Mouse (Mus musculus) hindbrain, embryonic 10.5 days (tissue): ENCODE data around the gene Ms4a6d. TPM values are rescaled to one million over a fixed set of nuclear protein-coding genes. Genes with fewer than 3 reads are reported as not detected.

ENCODE experiments used
- DNase-seq: peaks from one replicate; pipeline ENCODE4 v3.0.0-alpha.2; 2017; ENCODE audit warnings: low spot score
- H3K27ac ChIP-seq: fragments of 300-500 bp; sonication (generic); 2 replicates; pipeline ENCODE4 v1.5.1; 2016; ENCODE audit warnings: mild to moderate bottlenecking, moderate library complexity
- H3K27me3 ChIP-seq: fragments of 300-500 bp; sonication (generic); 2 replicates; pipeline ENCODE4 v1.6.1; 2016; ENCODE audit warnings: mild to moderate bottlenecking; ENCODE audit not compliant: poor library complexity, insufficient read depth, severe bottlenecking
- H3K36me3 ChIP-seq: fragments of 300-500 bp; sonication (generic); 2 replicates; pipeline ENCODE4 v1.6.1; 2016; ENCODE audit warnings: mild to moderate bottlenecking, moderate library complexity
- H3K4me1 ChIP-seq: fragments of 300-500 bp; sonication (generic); replicated peaks from 2 replicates; pipeline ENCODE4 v1.6.1; 2016; ENCODE audit warnings: mild to moderate bottlenecking
- H3K4me3 ChIP-seq: fragments of 300-500 bp; sonication (generic); 2 replicates; pipeline ENCODE4 v1.5.1; 2016; ENCODE audit warnings: mild to moderate bottlenecking, moderate library complexity
- H3K9me3 ChIP-seq: fragments of 300-500 bp; sonication (generic); 2 replicates; pipeline ENCODE4 v1.6.1; 2016; ENCODE audit warnings: mild to moderate bottlenecking, moderate library complexity
- WGBS: fragments of 180-500 bp; shearing (Covaris S2); methylation state at CpG from one replicate; pipeline ENCODE4 v1.1.7; 2016; 5-methylcytosine and 5-hydroxymethylcytosine counted together
- polyA plus RNA-seq: library from polyadenylated mRNA; unstranded; fragments of >200 nt; fragmentation: Nextera tagmentation; extraction: Ambion mirVana; gene quantifications from 2 replicates; pipeline ENCODE4 v1.2.1, GENCODE M21; 2016

Ms4a6d gene
- 1.4 and 2.8 TPM in 2 replicates for polyA plus RNA-seq

DNA sequence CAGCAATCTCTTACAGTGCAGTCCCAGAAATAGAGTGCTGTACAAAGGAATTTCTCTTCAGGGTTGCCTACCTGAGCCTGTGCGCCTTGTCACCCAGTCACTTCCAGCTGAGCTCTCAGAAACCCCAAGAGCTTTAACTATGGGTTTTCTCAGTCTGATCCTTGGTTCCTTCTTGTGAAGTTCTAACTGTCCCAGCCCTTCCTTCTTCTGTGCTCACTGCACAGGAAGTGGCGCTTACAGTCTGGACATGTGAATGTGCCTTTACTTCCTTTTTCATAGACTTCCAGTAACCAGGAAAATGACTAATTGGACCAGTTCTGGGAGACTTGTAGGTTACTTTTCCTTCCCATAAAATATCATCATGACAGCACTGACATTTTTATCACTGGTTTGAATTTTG, at the start of gene Ms4a6d:
TSS of gene Ms4a6d (minus strand) at position 247 of the 400 bp plus-strand sequence.
- Histone ChIP-seq H3K4me1 (no peaks in the 10 kb centered on the region), H3K9me3 (no peaks in the 10 kb centered on the region), H3K27me3 (no peaks in the 10 kb centered on the region), H3K27ac (no peak within 1 kb of the TSS), H3K4me3 (no peak within 1 kb of the TSS), H3K36me3 (no peaks in the 10 kb centered on the region)
- no peak for DNase-seq
- 91% methylated on average over 2 of the region's 2 CpGs for WGBS

DNA sequence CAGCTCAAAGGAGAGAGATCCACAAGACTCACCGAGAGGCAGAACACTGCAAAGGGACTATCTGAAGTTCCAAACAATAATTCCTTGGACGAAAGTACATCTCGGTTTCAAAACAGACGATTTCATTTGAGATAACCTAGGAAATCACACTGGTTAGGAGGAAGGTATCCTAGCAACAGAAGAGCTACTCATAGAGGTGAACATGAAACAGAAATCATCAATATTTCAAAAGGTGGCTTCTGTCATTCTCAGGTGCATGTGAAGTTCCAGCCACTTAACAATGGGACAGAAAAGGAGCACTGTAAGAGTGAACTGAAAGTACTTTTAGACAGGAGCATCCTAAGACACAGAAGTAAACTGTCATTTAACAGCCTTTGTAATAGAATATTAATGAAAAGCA, 44.9 kb upstream of the Ms4a6d start:
- no peaks in the 10 kb centered on the region for H3K9me3 ChIP-seq
- no peak for DNase-seq
- no peak overlapping the region for H3K4me3 ChIP-seq
- H3K4me1 ChIP-seq = no peaks in the 10 kb centered on the region
- H3K27me3 ChIP-seq = no peaks in the 10 kb centered on the region
- H3K27ac ChIP-seq = no peak overlapping the region
- 79% methylated on average over 4 of the region's 4 CpGs for WGBS
- no peaks in the 10 kb centered on the region for H3K36me3 ChIP-seq

DNA sequence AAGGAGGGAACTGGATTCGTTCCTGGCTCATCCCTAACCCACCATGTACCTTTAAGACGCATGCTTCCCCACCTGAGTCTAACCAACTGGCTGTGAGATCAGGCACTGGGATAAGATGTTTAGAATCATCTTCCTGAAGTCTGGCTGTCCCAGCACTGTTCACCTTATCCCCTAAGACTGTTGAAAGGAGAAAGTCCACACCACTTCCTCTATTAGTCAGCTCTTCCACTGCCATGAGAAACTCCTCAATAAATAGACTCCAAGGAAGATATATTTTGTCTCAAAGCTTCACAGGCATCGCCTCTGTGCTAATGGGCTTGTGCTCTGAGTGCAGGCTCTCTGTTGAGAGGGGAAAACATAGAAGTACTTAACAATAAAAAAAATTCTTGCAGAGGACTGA, 41.5 kb upstream of the Ms4a6d start:
- Histone ChIP-seq H3K4me1 (no peaks in the 10 kb centered on the region), H3K9me3 (no peaks in the 10 kb centered on the region), H3K27ac (no peak overlapping the region), H3K4me3 (no peak overlapping the region), H3K27me3 (no peaks in the 10 kb centered on the region), H3K36me3 (no peaks in the 10 kb centered on the region)
- 83% methylated on average over 3 of the region's 3 CpGs for WGBS
- DNase-seq = no peak

DNA sequence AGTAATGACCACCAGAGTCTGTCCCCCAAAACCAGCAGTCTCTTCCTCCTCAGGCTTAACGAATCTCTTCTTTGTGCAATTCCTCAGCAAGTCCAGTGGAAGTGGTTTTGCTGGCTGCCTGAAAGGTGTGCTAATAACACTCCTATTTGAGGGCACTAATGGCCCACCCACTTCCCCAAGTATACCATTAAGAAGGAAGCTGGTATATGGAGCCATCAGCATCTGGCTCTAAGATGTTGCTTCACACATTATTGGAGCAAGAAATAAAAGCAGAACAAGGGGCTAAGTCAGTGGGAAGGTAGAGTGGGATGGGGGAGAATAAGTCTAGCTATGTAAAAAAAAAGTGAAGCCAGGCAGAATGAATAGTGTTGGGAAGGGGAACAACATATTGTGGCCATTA, 36.1 kb upstream of the Ms4a6d start, which contains the start of gene Ms4a3:
TSS of gene Ms4a3 (minus strand) at position 120 of the 400 bp plus-strand sequence.
- DNase-seq = no peak
- WGBS = 81% methylated on average over 1 of the region's 1 CpGs
- Histone ChIP-seq H3K27ac (no peak within 1 kb of the TSS), H3K4me3 (no peak within 1 kb of the TSS), H3K4me1 (no peaks in the 10 kb centered on the region), H3K27me3 (no peaks in the 10 kb centered on the region), H3K36me3 (no peaks in the 10 kb centered on the region), H3K9me3 (no peaks in the 10 kb centered on the region)

DNA sequence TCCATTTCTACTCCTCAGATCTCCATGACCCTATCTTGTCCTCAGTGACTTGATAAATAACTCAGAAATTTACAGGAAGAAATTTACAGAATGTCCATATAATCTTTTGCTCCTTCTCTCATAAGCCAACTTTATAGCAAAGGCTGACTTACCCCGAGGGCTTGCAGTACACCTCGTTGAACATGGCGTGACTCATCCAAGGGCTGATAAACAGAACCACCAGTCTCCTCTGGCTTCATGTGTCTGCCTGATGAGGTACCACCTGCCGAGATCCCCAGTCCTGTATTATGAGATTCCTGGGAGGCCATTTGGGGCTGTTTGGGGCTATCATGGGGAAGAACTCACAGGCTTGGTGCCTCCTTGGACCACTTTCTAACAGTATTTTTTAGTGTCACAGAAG, 34.4 kb upstream of the Ms4a6d start:
- Histone ChIP-seq H3K4me3 (no peak overlapping the region), H3K27ac (no peak overlapping the region), H3K9me3 (no peaks in the 10 kb centered on the region), H3K4me1 (no peaks in the 10 kb centered on the region), H3K36me3 (no peaks in the 10 kb centered on the region), H3K27me3 (no peaks in the 10 kb centered on the region)
- DNase-seq = no peak
- WGBS = 77% methylated on average over 4 of the region's 4 CpGs

DNA sequence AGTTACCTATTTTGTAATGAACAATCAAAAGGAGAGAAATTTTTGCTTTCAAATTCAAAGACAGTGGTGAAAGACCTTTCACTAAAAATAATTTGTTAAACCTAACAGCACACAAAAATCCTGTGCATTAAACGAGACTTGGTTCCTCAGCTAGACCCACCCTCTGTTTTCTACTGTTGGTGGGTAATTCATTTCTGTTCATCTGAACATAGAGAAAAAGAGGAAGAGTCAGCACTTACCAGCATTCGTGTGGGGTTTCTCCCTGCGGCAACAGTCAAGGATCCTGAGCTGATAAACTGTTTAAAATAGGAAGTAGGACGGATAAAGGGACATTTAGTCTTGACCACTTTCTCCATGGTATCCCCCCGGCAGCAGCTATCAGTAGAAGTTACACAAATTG, 30.9 kb upstream of the Ms4a6d start:
- no peaks in the 10 kb centered on the region for H3K27me3 ChIP-seq
- H3K9me3 ChIP-seq = no peaks in the 10 kb centered on the region

DNA sequence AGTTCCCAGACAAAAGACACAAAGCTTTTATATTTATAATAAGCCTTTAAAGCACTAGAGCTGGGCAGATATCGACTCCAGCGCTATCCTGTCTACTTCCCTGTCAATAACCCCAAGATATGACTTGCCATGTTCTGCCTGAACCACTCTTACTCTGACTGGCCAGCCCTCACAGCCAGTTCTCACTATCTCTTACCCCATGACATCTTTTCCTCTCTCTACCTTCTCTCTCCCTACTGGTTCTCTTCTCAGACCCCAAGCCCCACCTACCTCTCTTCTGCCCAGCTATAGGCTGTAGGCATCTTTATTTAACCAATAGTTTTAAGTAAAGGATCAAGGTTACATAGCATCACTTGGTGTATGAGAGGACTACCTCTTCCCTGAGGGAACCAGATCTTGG, 29.7 kb upstream of the Ms4a6d start:
- H3K4me1 ChIP-seq = no peaks in the 10 kb centered on the region
- H3K27me3 ChIP-seq = no peaks in the 10 kb centered on the region
- no peak overlapping the region for H3K4me3 ChIP-seq
- H3K9me3 ChIP-seq = no peaks in the 10 kb centered on the region
- H3K27ac ChIP-seq = no peak overlapping the region
- H3K36me3 ChIP-seq = no peaks in the 10 kb centered on the region
- 74% methylated on average over 2 of the region's 2 CpGs for WGBS
- no peak for DNase-seq

More for the DNA sequence above, 30.9 kb upstream of the Ms4a6d start:
- WGBS = 86% methylated on average over 5 of the region's 5 CpGs
- Histone ChIP-seq H3K27ac (no peak overlapping the region), H3K4me3 (no peak overlapping the region), H3K4me1 (no peaks in the 10 kb centered on the region), H3K36me3 (no peaks in the 10 kb centered on the region)
- no peak for DNase-seq

DNA sequence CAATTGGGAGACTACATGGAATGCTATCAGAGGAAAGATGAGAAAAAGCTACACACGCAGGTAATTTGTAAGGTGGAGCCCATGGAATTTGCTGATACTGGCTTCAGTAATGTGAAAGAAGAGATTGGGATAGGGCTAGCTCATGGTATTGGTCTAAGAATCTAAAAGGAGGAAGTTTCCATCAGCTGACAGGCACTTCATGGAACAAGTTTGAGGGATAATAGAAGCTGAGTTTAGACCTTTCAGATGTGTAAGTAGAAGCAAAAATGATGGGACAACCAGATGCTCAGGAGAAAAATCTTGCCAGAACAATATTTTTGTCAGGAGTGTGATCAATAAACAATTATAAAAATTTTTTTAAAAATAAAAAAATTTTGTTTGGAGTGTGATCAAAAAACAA, 29.1 kb upstream of the Ms4a6d start:
- no peaks in the 10 kb centered on the region for H3K27me3 ChIP-seq
- no peak for DNase-seq
- no peak overlapping the region for H3K4me3 ChIP-seq
- H3K4me1 ChIP-seq = no peaks in the 10 kb centered on the region
- H3K36me3 ChIP-seq = no peaks in the 10 kb centered on the region
- no peak overlapping the region for H3K27ac ChIP-seq
- H3K9me3 ChIP-seq = no peaks in the 10 kb centered on the region
- WGBS = 88% methylated on average over 1 of the region's 1 CpGs

DNA sequence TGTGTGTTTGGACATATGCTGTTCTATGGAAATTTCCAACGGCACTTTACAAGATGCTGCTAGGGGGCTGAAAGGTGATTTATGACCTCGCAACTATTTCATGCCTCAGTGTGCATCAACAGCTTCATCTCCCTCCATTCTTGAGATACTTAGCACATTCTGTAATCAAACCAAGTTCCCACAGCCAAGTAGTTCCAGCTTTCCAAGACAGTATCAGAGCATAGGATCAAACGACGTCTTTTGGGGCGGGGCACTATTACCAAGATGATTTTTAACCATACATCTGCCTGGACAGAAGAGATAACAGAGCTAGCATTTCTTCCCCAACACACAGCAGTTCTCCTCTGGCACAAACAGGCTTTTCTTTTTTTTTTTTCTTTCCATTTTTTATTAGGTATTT, 20.6 kb upstream of the Ms4a6d start:
- Histone ChIP-seq H3K27ac (no peak overlapping the region), H3K4me3 (no peak overlapping the region), H3K4me1 (no peaks in the 10 kb centered on the region), H3K9me3 (no peaks in the 10 kb centered on the region), H3K27me3 (no peaks in the 10 kb centered on the region), H3K36me3 (no peaks in the 10 kb centered on the region)
- WGBS = 85% methylated on average over 5 of the region's 5 CpGs
- DNase-seq = no peak

DNA sequence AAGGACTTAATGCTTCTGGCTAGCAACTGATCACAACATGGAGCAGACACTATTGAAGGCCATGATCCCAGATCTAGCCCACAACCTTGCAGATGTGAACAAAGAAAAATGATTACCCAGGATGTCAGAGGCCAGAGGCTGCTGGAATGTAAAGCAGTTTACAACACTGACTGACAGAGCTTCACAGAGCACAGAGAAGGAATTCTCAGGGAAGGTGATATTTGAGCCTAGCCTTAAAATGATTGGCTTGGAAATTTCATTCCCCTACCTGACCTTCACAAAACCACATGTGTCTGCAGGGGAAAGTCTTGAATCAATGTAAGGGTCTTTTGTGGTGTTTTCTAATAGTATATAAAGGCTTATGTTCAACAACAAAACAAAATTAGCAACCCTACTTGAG, 20.2 kb upstream of the Ms4a6d start:
- no peak for DNase-seq
- no peaks in the 10 kb centered on the region for H3K9me3 ChIP-seq
- no peaks in the 10 kb centered on the region for H3K27me3 ChIP-seq
- H3K4me3 ChIP-seq = no peak overlapping the region
- H3K27ac ChIP-seq = no peak overlapping the region
- H3K4me1 ChIP-seq = no peaks in the 10 kb centered on the region
- H3K36me3 ChIP-seq = no peaks in the 10 kb centered on the region

DNA sequence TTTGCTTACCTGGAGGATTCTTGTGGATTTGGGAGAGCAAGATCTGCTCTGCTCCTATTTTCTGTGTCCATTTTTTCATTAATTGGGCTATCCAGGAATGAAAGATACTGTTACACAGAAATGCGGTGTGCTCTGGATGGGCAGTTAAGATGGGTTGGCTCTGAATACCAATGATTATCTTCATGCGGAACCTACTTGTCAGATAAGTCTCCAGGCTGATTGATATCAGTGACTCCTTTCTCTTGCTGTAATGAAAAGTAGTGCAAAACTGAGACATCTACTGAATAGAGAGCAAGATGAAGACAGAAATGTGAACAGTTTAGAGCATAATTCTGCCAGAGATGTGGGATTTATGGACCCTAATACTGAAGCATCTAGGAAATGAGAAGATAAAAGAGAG, 18.9 kb upstream of the Ms4a6d start, which contains the start of gene Ms4a2:
TSS of gene Ms4a2 (minus strand) at position 169 of the 400 bp plus-strand sequence.
- H3K4me3 ChIP-seq = no peak within 1 kb of the TSS
- H3K27ac ChIP-seq = no peak within 1 kb of the TSS
- H3K4me1 ChIP-seq = no peaks in the 10 kb centered on the region
- 94% methylated on average over 2 of the region's 2 CpGs for WGBS
- no peaks in the 10 kb centered on the region for H3K9me3 ChIP-seq
- no peaks in the 10 kb centered on the region for H3K36me3 ChIP-seq
- DNase-seq = no peak
- H3K27me3 ChIP-seq = no peaks in the 10 kb centered on the region

DNA sequence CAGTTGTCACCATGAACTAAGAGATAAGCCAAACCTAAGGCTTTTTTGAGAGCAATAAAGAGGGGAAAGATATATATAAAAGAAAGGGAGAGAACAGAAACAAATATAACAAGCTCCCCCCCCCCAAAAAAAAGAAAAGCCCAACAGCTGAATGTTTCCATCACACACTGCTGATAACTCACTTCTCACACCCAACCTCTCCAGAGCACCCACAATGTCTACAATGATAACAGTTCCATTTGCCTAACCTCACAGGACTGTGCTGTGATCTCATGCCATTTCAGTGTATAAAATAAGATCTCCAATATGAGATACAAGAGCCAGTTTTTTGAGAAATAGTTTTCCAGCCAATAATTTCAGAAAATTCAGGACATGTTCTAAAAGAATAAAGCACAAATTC, 13.3 kb upstream of the Ms4a6d start:
- no peaks in the 10 kb centered on the region for H3K9me3 ChIP-seq
- no peak overlapping the region for H3K27ac ChIP-seq

DNA sequence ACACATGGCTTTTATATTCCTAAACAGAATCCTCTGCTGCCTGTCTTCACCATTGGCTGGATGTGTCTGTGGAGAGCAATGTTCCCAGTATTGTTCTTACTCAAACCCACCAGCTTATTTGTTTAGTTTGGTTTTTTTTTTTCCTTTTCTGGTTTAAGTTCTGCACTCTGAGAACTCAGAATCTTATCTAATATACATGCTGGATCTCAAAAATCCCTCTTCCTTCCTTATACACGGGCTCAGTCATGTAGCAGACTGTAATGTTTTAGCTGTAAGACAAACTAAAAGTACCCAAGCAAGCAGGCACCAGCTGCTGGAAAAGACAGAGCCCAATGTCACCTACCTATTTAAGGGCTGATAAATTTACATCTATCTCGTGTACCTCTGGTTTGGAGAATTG, 10.2 kb upstream of the Ms4a6d start:
- Histone ChIP-seq H3K27ac (no peak overlapping the region), H3K4me1 (no peaks in the 10 kb centered on the region; the same call in 1 of the 2 replicates), H3K36me3 (no peaks in the 10 kb centered on the region), H3K4me3 (no peak overlapping the region), H3K9me3 (no peaks in the 10 kb centered on the region), H3K27me3 (no peaks in the 10 kb centered on the region)
- no peak for DNase-seq
- 76% methylated on average over 2 of the region's 2 CpGs for WGBS

More for the DNA sequence above, 13.3 kb upstream of the Ms4a6d start:
- no peak overlapping the region for H3K4me3 ChIP-seq
- H3K36me3 ChIP-seq = no peaks in the 10 kb centered on the region
- no peaks in the 10 kb centered on the region; the same call in 1 of the 2 replicates for H3K4me1 ChIP-seq
- DNase-seq = no peak
- no peaks in the 10 kb centered on the region for H3K27me3 ChIP-seq

DNA sequence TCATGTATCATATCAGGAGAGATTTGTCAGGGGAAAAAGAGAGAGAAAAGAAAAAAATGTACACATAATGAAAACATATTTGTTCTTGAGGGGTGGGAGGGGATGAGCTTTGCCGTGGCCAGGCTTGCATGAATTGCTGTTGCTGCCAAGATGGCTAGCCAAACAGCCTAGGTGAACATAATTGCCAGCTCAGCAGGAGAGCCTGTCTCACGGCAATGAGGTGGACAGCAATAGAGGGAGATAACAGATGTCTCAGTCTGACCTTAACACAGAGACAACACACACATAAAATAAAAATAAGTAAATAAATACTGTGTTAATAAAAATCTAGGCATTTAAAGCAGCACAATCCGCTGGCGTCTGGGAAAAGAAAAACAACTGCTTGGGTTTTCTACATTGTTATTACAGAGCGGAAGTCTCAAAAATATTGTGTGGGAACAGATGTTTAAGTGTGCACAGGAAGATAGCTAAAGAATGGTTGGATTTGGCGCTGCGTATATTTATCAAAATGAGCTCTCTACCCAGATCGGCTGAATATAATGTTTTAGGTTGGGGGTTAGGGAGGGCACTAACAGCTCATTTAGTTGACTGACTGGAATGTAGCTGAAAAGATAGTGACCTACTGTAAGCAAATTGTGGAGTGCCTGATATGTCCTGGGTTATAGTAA, 9.3 kb upstream of the Ms4a6d start:
- no peak overlapping the region for H3K4me3 ChIP-seq
- no peaks in the 10 kb centered on the region for H3K9me3 ChIP-seq
- no peaks in the 10 kb centered on the region for H3K27me3 ChIP-seq
- H3K4me1 ChIP-seq = no peaks in the 10 kb centered on the region; the same call in 1 of the 2 replicates
- H3K36me3 ChIP-seq = no peaks in the 10 kb centered on the region
- no peak for DNase-seq
- WGBS = 85% methylated on average over 8 of the region's 8 CpGs
- no peak overlapping the region for H3K27ac ChIP-seq
